Mouse (Mus musculus) right cerebral cortex, adult 2 months (tissue): ENCODE measurements around the gene Aftph.
A peak's percentile ranks its signal among the peaks of the same experiment; 100 is the strongest.

Experiments used
- DNase-seq, 2 experiments: peaks; one replicate each; pipeline ENCODE4 v3.0.0; 2021 to 2022; ENCODE audit warnings: low spot score in 2 of 2

The Aftph gene

DNA sequence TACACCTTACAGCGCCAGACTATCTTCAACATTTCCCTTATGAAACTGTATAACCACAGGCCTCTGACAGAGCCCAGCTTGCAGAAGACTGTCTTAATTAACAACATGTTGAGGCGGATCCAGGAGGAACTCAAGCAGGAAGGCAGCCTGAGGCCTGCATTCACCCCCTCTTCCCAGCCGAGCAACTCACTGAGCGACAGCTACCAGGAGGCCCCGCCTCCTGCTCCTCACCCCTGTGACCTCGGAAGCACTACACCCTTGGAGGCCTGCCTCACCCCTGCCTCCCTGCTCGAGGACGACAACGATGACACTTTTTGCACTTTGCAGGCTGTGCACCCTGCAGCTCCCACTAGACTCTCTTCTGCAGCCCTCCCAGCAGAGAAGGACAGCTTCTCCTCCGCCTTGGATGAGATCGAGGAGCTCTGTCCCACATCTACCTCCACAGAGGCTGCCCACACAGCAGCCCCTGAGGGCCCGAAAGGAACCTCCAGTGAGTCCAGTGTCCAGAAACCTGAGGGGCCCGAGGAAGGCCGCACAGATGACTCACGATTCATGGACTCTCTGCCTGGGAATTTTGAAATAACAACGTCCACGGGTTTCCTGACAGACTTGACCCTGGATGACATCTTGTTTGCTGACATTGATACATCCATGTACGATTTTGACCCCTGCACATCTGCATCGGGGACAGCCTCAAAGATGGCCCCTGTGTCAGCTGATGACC lies 93.3 kb downstream of the Aftph start:
- no peak for DNase-seq

DNA sequence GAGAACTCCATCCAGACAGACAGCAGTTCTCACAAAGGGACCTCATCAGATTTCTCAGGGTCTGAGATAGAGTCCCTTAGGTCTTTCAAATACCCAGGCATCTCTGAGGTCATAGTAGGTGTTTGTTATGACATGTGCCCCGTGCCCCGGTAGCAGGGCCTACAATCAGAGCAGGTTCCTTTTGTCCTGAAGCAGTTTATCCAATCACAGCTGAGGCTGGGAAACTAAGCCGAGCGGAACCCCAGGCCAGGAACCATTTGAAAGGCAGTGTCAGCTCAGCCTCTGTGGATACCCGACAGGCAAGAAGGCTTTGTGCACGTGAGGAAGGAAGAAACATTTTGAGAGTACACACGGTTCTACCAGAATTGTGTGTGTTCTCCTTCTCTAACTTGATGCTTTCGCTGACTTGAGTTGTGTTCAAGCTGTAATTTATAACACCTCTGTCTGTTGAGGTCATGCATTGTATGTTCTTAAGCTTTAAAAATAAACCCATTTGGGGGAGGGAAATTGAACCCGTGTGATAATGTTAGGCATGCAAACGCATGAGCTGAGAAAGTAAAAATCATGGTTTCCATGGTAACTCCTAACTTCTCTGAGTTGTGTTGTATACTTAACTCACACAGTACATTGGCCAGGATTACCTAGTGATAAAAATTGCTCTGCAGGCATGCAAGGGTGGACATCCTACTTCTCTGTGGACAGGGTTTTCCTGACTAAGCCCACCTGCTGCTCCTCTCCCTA lies 94.2 kb downstream of the Aftph start:
- DNase-seq: no peak

DNA sequence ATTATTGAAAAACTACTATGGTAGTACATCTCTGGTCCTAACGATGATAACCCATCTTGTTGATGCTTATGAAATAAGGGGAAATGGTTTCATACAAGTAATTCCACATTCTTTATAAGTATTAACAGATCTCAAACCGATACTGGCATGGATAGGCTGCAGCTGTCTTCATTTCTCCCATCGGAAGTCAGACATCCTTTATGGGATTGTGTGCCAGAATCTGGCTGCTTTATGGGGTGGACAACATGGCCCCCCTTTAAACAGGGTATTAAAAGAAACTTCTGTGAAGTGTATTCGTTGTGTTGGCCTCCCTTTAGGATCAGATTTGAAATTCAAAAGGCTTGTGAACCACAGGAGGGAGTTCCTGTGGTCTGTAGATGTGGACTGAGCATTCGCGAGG lies 95.2 kb downstream of the Aftph start:
- no peak for DNase-seq

- no peak for DNase-seq
Measured at GRCm38 (mm10) chr11:20645521-20645920, 95.9 kb downstream of the Aftph start.

GRCm38 (mm10) chr11:20644872-20645271 lies 96.5 kb downstream of the Aftph start:
- no peak for DNase-seq

- no peak for DNase-seq
Measured at GRCm38 (mm10) chr11:20644166-20644565, 97.2 kb downstream of the Aftph start.

DNA sequence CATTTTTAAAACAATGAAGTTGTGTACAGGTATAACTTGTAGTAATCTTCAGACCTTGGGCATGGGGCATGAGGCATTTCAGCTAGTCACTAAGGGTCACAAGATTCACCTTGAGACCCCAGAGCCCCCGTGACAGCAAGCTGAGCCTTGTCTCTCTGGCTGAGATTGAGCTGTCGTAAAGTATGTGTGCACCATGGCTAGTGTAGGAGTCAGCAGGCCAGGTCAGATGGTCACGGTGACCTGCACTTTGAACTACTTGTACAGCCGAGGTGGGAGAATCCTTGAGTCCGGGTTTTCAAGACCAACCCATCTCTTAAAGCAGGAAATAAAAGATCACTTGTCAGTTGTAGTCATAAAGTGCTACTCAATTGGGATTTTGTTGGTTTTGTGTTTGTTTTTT lies 98.2 kb downstream of the Aftph start:
- DNase-seq: no peak

DNA sequence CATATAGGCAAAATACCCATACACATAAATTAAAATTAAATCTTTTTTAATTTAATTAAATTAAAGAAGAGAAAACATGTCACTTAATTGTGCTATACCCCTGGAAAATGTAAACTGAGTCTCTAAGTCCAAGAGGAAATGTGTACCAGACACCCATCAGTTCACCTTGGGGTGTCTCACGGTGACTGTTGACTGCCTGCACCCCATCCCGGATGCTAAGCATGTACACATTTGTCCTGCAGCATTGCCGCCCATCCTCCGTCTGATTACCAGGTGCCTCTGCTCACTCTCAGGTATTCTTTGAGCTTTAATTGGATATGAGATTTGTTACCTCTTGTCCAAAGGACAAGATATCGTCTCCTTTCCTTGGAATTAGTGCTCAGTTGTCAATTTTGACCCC lies 99.1 kb downstream of the Aftph start:
- DNase-seq: no peak

DNA sequence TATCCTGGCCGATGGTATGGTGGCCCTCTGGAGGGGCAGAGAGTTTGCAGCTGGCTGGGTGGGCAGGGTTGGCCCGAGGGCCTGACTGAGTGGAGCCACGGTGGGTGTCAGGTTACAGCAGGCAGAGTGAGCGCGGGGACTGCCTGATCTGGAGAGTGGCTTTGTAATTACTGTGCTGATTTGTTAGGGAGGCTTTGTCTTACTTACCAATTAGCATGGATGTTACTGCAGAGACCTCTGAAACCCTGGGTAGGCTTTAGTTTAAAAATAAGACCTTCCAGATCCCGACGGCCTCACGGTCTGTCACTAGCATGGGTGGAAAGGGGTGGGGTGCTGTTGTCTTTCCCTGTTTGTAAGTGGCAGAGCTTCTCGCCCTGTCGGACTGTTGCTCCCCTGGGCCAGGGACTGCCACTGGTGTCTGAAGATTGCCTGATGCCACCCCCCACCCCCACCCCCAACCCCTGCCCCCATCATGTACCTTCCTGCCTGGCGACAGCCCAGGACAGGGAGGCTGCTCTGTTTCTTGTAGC lies 101.4 kb downstream of the Aftph start:
- DNase-seq: no peak

DNA sequence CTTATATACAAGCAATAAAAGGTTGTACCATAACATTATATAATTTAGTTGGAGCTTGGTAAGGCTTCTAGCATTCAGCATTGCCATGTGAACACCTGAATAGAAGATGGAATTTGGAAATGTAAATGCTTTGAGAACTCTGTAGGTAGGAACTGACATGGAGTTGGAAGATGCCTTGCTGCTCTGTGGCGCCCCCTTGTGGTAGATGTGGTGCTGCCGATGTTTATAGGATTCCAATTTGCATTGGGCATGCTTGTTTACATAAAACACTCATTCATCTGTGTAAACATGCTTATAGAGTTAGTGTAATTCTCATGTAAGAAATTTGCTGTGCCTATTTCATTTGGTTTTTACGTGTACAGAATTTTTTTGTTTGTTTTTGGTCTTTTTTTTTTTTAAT lies 102.5 kb downstream of the Aftph start:
- DNase-seq: peak; percentile 80 to 82

DNA sequence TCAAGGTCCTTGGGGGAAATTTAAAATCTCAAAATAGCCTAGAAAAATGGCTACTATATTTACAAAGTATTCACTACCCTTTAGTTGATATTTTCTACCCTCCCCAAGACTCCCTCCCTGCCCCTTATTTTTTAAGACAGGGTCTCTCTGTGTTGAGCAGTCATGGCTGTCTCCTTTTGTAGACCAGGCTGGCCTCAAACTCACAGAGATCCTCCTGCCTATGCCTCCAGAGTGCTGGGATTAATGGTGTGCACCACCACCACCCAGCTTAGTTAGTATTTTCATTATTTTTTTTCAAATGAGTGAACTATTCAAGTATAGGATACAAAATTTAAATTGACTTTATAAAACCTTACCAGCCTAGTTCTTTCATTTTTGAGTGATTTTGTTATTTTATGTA lies 104.3 kb downstream of the Aftph start:
- no peak for DNase-seq

DNA sequence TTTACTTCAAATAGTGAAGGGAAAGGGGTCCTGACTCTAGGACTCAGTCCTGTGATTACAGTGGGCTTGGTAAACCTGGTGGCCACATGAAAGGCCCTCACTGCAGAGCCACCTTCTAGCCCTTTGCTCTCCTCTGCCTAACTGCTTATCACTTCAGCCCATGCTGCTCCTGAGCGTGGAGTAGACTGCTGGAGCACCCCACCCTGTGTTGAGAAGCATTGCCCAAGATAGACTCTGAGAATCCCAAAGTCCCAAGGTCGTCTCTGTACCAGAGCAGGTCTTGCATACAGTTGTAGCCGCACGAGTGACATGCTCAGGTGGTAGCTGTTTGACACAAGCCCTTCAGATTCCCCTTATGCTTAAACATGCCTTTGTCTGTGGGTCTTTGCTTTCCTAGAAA lies 105.3 kb downstream of the Aftph start:
- DNase-seq: no peak

- DNase-seq: no peak
Measured at GRCm38 (mm10) chr11:20635646-20636045, 105.7 kb downstream of the Aftph start.
